Comparison of ENCODE assay signal across 8 mouse cellular contexts in the genomic region with DNA sequence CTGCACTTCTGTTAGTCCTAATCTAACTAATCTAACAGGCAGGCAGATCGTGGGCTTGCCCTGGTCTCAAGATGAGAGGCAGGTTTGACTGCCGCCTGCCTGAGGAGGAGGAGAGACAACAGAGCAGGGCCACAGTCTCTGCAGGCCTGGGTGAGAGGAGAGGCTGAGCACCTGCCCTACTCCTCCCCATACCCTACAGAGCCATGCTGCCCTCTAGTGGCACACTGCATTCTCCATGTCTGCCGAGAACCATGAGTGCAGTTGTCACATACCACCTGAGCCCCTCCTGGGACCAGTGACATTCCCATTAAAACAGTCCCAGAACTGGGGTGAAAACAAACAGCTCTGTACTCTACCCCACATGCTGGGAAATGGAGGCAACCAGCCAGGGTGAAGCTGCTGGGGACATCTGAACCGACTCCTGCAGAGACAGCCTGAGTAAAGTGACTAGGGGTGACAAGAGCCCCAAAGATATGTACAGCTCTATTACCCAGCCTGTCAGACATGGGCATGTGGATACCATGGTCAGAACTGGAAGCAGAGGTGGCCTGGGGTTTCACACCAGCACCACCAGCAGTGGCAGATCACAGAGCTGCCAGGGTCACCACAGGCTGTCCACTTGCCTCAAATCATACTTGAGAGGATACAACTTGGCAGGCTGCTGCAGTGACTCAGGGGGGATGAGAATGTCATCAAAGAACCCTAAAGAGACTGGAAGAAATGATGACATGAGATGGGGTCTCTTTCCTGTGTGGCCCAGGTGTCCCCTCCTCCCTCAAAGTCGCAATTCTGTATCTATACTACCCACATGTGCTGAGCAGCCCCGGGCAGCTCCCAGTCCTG. TPM values are rescaled to one million over a fixed set of nuclear protein-coding genes. Genes with fewer than 3 reads are reported as not detected.
A peak's percentile ranks its signal among the peaks of the same experiment; 100 is the strongest.
DNase-seq lines count a peak whose midpoint lies in the region; ATAC-seq and TF ChIP-seq lines count a peak whose summit lies in the region.

No protein-coding gene starts in this region.

- H3K4me2 ChIP-seq in intestine, postnatal 0 days (replicated peaks; ENCODE audit: low read depth): no peak overlapping the region
- H3K4me2 ChIP-seq in liver, embryonic 14.5 days (ENCODE audit: low read depth): no peak overlapping the region

- H3K9ac ChIP-seq in ES-E14 (ENCODE audit: insufficient read depth, low read depth, low read length, poor library complexity, severe bottlenecking): no peak overlapping the region
- no peak overlapping the region for H3K9ac ChIP-seq in intestine, postnatal 0 days (ENCODE audit: low read depth, low read length)
- H3K9ac ChIP-seq in liver, embryonic 14.5 days (replicated peaks): no peak overlapping the region

- 53% methylated on average over 6 of the region's 6 CpGs for WGBS in intestine, postnatal 0 days
- 41% methylated on average over 6 of the region's 6 CpGs for WGBS in liver, embryonic 14.5 days (ENCODE audit: insufficient replicate concordance)
- WGBS in olfactory bulb, adult 2 months: 46% methylated on average over 6 of the region's 6 CpGs

- TF ChIP-seq CTCF in intestine, postnatal 0 days (IDR thresholded peaks at IDR 0.05; ENCODE audit: low read depth): peak; percentile 96
- peak; percentile 98 for TF ChIP-seq CTCF in liver, embryonic 14.5 days (IDR thresholded peaks at IDR 0.05; ENCODE audit: low read depth)
- peak; percentile 61 for TF ChIP-seq CTCF in olfactory bulb, adult 2 months (IDR thresholded peaks at IDR 0.05; ENCODE audit: insufficient read depth, low read depth, low read length)

- peak; percentile 50 for ATAC-seq in intestine, postnatal 0 days
- peak; percentile 54 for ATAC-seq in liver, embryonic 14.5 days (ENCODE audit: insufficient read depth)

- TF ChIP-seq POLR2A in olfactory bulb, adult 2 months (IDR thresholded peaks at IDR 0.05; ENCODE audit: insufficient read depth, low read depth, low read length): no peak

- no peaks in the 10 kb centered on the region for H3K27me3 ChIP-seq in intestine, postnatal 0 days (replicated peaks; ENCODE audit: control insufficient read depth, insufficient read depth, low read length)
- H3K27me3 ChIP-seq in liver, embryonic 14.5 days (ENCODE audit: control insufficient read depth, insufficient read depth, low read length): no peaks in the 10 kb centered on the region

- in situ Hi-C loops in ES-E14 (cut with MboI; ENCODE audit: low sequenced_read_pairs in 2 of 2, unreplicated experiment in 2 of 2): no loop called here

- H3K36me3 ChIP-seq in ES-E14 (ENCODE audit: control insufficient read depth, insufficient read depth, low read length, poor library complexity, severe bottlenecking): peaks cover 51% of the 10 kb centered on the region
- H3K36me3 ChIP-seq in intestine, postnatal 0 days (ENCODE audit: control insufficient read depth, insufficient read depth): peaks cover 47% of the 10 kb centered on the region
- H3K36me3 ChIP-seq in liver, embryonic 14.5 days (replicated peaks; ENCODE audit: control insufficient read depth, insufficient read depth, low read depth): peaks cover 32% of the 10 kb centered on the region

- H3K4me1 ChIP-seq in ES-E14 (ENCODE audit: control insufficient read depth in 2 of 2, insufficient read depth in 2 of 2, low read length in 2 of 2, poor library complexity in 1 of 2): no peaks in the 10 kb centered on the region; a peak in 1 of 4 replicates
- no peaks in the 10 kb centered on the region for H3K4me1 ChIP-seq in intestine, postnatal 0 days (replicated peaks; ENCODE audit: control insufficient read depth, insufficient read depth, low read length)
- H3K4me1 ChIP-seq in liver, embryonic 14.5 days (replicated peaks; ENCODE audit: control insufficient read depth in 2 of 2, insufficient read depth in 2 of 2, low read length in 1 of 2): peaks cover 5 to 14% of the 10 kb centered on the region in 2 experiments; a peak in 3 of 4 replicates
- H3K4me1 ChIP-seq in olfactory bulb, adult 2 months (ENCODE audit: control insufficient read depth, insufficient read depth, low read length): peaks cover 44% of the 10 kb centered on the region

- DNase-seq in 416B (ENCODE audit: low read depth): peak; percentile 71
- peak; percentile 63 for DNase-seq in ES-E14 (ENCODE audit: low read depth, low spot score)
- peak; percentile 79 for DNase-seq in cerebellum, adult 18-20 months
- peak; percentile 55 for DNase-seq in forelimb bud, embryonic 11.5 days (ENCODE audit: low read depth, low spot score)
- DNase-seq in liver, embryonic 14.5 days (ENCODE audit: low read depth in 3 of 3, low spot score in 3 of 3): peak in 2 of 3 experiments; percentile 47 to 56
- peak; percentile 75 to 81 for DNase-seq in thymus, postnatal 36 days

- H3K4me3 ChIP-seq in ES-E14 (ENCODE audit: insufficient read depth in 1 of 2, low read depth in 1 of 2, low read length in 2 of 2, poor library complexity in 1 of 2, severe bottlenecking in 1 of 2): no peak overlapping the region
- H3K4me3 ChIP-seq in intestine, postnatal 0 days (ENCODE audit: low read depth, low read length): no peak overlapping the region
- H3K4me3 ChIP-seq in liver, embryonic 14.5 days (ENCODE audit: insufficient read depth in 1 of 2, low read depth in 2 of 2, low read length in 2 of 2): no peak overlapping the region
- H3K4me3 ChIP-seq in olfactory bulb, adult 2 months (ENCODE audit: insufficient read depth, low read depth, low read length): no peak overlapping the region

- no peaks in the 10 kb centered on the region for H3K9me3 ChIP-seq in ES-E14 (ENCODE audit: control insufficient read depth, insufficient read depth, low read depth, low read length)
- H3K9me3 ChIP-seq in intestine, postnatal 0 days (ENCODE audit: control insufficient read depth): no peaks in the 10 kb centered on the region
- H3K9me3 ChIP-seq in liver, embryonic 14.5 days (ENCODE audit: control insufficient read depth, low read length): no peaks in the 10 kb centered on the region

- H3K27ac ChIP-seq in ES-E14 (ENCODE audit: insufficient read depth, low read depth, low read length, poor library complexity, severe bottlenecking): no peak overlapping the region
- no peak overlapping the region for H3K27ac ChIP-seq in intestine, postnatal 0 days (ENCODE audit: low read depth, low read length)
- no peak overlapping the region for H3K27ac ChIP-seq in liver, embryonic 14.5 days
- H3K27ac ChIP-seq in olfactory bulb, adult 2 months (ENCODE audit: insufficient read depth, low read depth, low read length): no peak overlapping the region

- no peak for TF ChIP-seq EP300 in liver, embryonic 14.5 days (IDR thresholded peaks at IDR 0.05; ENCODE audit: low read depth)

TF ChIP-seq in ES-E14, 5 proteins besides CTCF, POLR2A, EP300 and RAD21:
- TF ChIP-seq ZNF384 (IDR thresholded peaks at IDR 0.05; ENCODE audit: low read depth, low read length) (no peak), MAFK (IDR thresholded peaks at IDR 0.05; ENCODE audit: insufficient read depth, low read depth, low read length) (no peak), ZC3H11A (IDR thresholded peaks at IDR 0.05; ENCODE audit: borderline replicate concordance, low read depth, low read length) (no peak), CHD2 (IDR thresholded peaks at IDR 0.05; ENCODE audit: low read depth, low read length) (no peak), HCFC1 (IDR thresholded peaks at IDR 0.05; ENCODE audit: borderline replicate concordance, insufficient read depth, low read length) (no peak)

RNA-seq across cellular contexts. Expression of a gene that starts 8.2 kb away (rescaled TPM):
- total RNA-seq in ES-E14 (2012; rRNA removed): 72.4 and 83.7 TPM in 2 replicates
- polyA plus RNA-seq in intestine, postnatal 0 days (2015; fragmentation: Nextera tagmentation; extraction: Ambion mirVana): 114 and 123 TPM in 2 replicates
- 13.2 and 13.7 TPM in 2 replicates for polyA plus RNA-seq in liver, embryonic 14.5 days (2012; rRNA removed)
- 68.3 and 77.5 TPM in 2 replicates for polyA plus RNA-seq in liver, embryonic 14.5 days (2014; fragmentation: Nextera tagmentation; extraction: Ambion mirVana)
- not detected in 2 replicates for polyA plus RNA-seq in olfactory bulb, adult 2 months (2012; ENCODE audit: insufficient read depth, insufficient read length, low replicate concordance, missing spikeins)

RNA-seq across cellular contexts. Expression of a gene that starts 18.7 kb away (rescaled TPM):
- 1.2 TPM in 2 replicates for total RNA-seq in ES-E14 (2012; rRNA removed)
- 4.4 and 4.9 TPM in 2 replicates for polyA plus RNA-seq in intestine, postnatal 0 days (2015; fragmentation: Nextera tagmentation; extraction: Ambion mirVana)
- polyA plus RNA-seq in liver, embryonic 14.5 days (2012; rRNA removed): 0.45 and 0.70 TPM in 2 replicates
- polyA plus RNA-seq in liver, embryonic 14.5 days (2014; fragmentation: Nextera tagmentation; extraction: Ambion mirVana): 0.52 and 0.58 TPM in 2 replicates
- not detected in 2 replicates for polyA plus RNA-seq in olfactory bulb, adult 2 months (2012; ENCODE audit: insufficient read depth, insufficient read length, low replicate concordance, missing spikeins)

RNA-seq across cellular contexts. Expression of a gene that starts 42.9 kb away (rescaled TPM):
- 299 and 342 TPM in 2 replicates for total RNA-seq in ES-E14 (2012; rRNA removed)
- 14.5 and 15.8 TPM in 2 replicates for polyA plus RNA-seq in intestine, postnatal 0 days (2015; fragmentation: Nextera tagmentation; extraction: Ambion mirVana)
- 22.6 and 23.4 TPM in 2 replicates for polyA plus RNA-seq in liver, embryonic 14.5 days (2012; rRNA removed)
- 17.6 and 21.1 TPM in 2 replicates for polyA plus RNA-seq in liver, embryonic 14.5 days (2014; fragmentation: Nextera tagmentation; extraction: Ambion mirVana)
- not detected in 2 replicates for polyA plus RNA-seq in olfactory bulb, adult 2 months (2012; ENCODE audit: insufficient read depth, insufficient read length, low replicate concordance, missing spikeins)

RNA-seq across cellular contexts. Expression of a gene that starts 45.7 kb away (rescaled TPM):
- total RNA-seq in ES-E14 (2012; rRNA removed): 444 and 478 TPM in 2 replicates
- polyA plus RNA-seq in intestine, postnatal 0 days (2015; fragmentation: Nextera tagmentation; extraction: Ambion mirVana): 192 and 209 TPM in 2 replicates
- 74.9 and 85.0 TPM in 2 replicates for polyA plus RNA-seq in liver, embryonic 14.5 days (2012; rRNA removed)
- 72.1 and 80.6 TPM in 2 replicates for polyA plus RNA-seq in liver, embryonic 14.5 days (2014; fragmentation: Nextera tagmentation; extraction: Ambion mirVana)
- 365 TPM in 1 of 2 replicates, not detected in the other for polyA plus RNA-seq in olfactory bulb, adult 2 months (2012; ENCODE audit: insufficient read depth, insufficient read length, low replicate concordance, missing spikeins)

RNA-seq across cellular contexts. Expression of a gene that starts 46.1 kb away (rescaled TPM):
- 112 and 157 TPM in 2 replicates for total RNA-seq in ES-E14 (2012; rRNA removed)
- 75.9 and 79.2 TPM in 2 replicates for polyA plus RNA-seq in intestine, postnatal 0 days (2015; fragmentation: Nextera tagmentation; extraction: Ambion mirVana)
- 42.3 and 72.6 TPM in 2 replicates for polyA plus RNA-seq in liver, embryonic 14.5 days (2012; rRNA removed)
- polyA plus RNA-seq in liver, embryonic 14.5 days (2014; fragmentation: Nextera tagmentation; extraction: Ambion mirVana): 120 and 130 TPM in 2 replicates
- not detected in 2 replicates for polyA plus RNA-seq in olfactory bulb, adult 2 months (2012; ENCODE audit: insufficient read depth, insufficient read length, low replicate concordance, missing spikeins)

Comparison
In these comparisons a context has a peak if more than half of its experiments do, and no peak if none do; other contexts are left out.
1. RNA of a gene that starts 8.2 kb away (polyA plus RNA-seq): 114 to 123 TPM in intestine, postnatal 0 days and 13.2 to 77.5 TPM in liver, embryonic 14.5 days; not detected in olfactory bulb, adult 2 months; every median in the first group is over 10 times any median in the second.
2. Peak in every context shown above with its lines, with median percentiles within 50 percentile points of each other: DNase-seq and CTCF ChIP-seq.